Mouse (Mus musculus) hindbrain, embryonic 10.5 days (tissue): ENCODE results near the gene Tdo2. TPM values are rescaled to one million over a fixed set of nuclear protein-coding genes. Genes with fewer than 3 reads are reported as not detected.

Source experiments
- DNase-seq: peaks from one replicate; pipeline ENCODE4 v3.0.0-alpha.2; 2017; ENCODE audit warnings: low spot score
- H3K27ac ChIP-seq: fragments of 300-500 bp; sonication (generic); 2 replicates; pipeline ENCODE4 v1.5.1; 2016; ENCODE audit warnings: mild to moderate bottlenecking, moderate library complexity
- H3K27me3 ChIP-seq: fragments of 300-500 bp; sonication (generic); 2 replicates; pipeline ENCODE4 v1.6.1; 2016; ENCODE audit warnings: mild to moderate bottlenecking; ENCODE audit not compliant: poor library complexity, insufficient read depth, severe bottlenecking
- H3K36me3 ChIP-seq: fragments of 300-500 bp; sonication (generic); 2 replicates; pipeline ENCODE4 v1.6.1; 2016; ENCODE audit warnings: mild to moderate bottlenecking, moderate library complexity
- H3K4me1 ChIP-seq: fragments of 300-500 bp; sonication (generic); replicated peaks from 2 replicates; pipeline ENCODE4 v1.6.1; 2016; ENCODE audit warnings: mild to moderate bottlenecking
- H3K4me3 ChIP-seq: fragments of 300-500 bp; sonication (generic); 2 replicates; pipeline ENCODE4 v1.5.1; 2016; ENCODE audit warnings: mild to moderate bottlenecking, moderate library complexity
- H3K9me3 ChIP-seq: fragments of 300-500 bp; sonication (generic); 2 replicates; pipeline ENCODE4 v1.6.1; 2016; ENCODE audit warnings: mild to moderate bottlenecking, moderate library complexity
- WGBS: fragments of 180-500 bp; shearing (Covaris S2); methylation state at CpG from one replicate; pipeline ENCODE4 v1.1.7; 2016; 5-methylcytosine and 5-hydroxymethylcytosine counted together
- polyA plus RNA-seq: library from polyadenylated mRNA; unstranded; fragments of >200 nt; fragmentation: Nextera tagmentation; extraction: Ambion mirVana; gene quantifications from 2 replicates; pipeline ENCODE4 v1.2.1, GENCODE M21; 2016

Tdo2 gene
- polyA plus RNA-seq, 1 experiment from 2014 or later = not detected

DNA sequence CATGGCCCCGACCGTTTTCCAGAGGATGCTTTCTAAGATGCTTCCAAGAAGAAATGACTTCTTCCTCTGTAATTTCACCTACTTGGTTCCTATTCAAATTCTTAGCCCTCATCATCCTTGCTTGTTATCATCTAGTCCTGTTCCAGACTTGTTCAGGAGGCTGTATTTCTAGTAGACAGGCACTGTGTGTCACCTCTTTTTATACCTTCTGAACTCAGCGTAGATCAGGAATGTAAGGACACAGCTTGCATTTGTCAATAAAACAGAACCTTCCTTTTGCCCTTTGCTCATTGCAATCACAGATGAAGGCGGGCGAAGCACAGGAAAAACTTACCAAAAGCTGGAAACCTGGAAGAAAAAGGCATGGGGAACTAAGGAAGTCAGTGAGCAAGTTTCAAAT lies 6.0 kb upstream of the Tdo2 start, which contains the start of gene Asic5:
Gene Asic5, plus strand, starts transcription at position 301 of the 400 bp plus-strand sequence.
- Histone ChIP-seq H3K4me3 (no peak within 1 kb of the TSS), H3K27ac (no peak within 1 kb of the TSS), H3K9me3 (no peaks in the 10 kb centered on the region), H3K27me3 (no peaks in the 10 kb centered on the region), H3K4me1 (no peaks in the 10 kb centered on the region), H3K36me3 (no peaks in the 10 kb centered on the region)
- WGBS = 92% methylated on average over 5 of the region's 5 CpGs
- no peak for DNase-seq

- no peaks in the 10 kb centered on the region for H3K36me3 ChIP-seq
- H3K9me3 ChIP-seq = no peaks in the 10 kb centered on the region
- H3K27me3 ChIP-seq = no peaks in the 10 kb centered on the region
- 90% methylated on average over 5 of the region's 5 CpGs for WGBS
- no peak overlapping the region for H3K4me3 ChIP-seq
- no peaks in the 10 kb centered on the region for H3K4me1 ChIP-seq
- no peak overlapping the region for H3K27ac ChIP-seq
- DNase-seq = no peak
These were observed 5.6 kb upstream of the Tdo2 start for GRCm38 (mm10) chr3:81981576-81981975.

- 86% methylated on average over 4 of the region's 4 CpGs for WGBS
- Histone ChIP-seq H3K27me3 (no peaks in the 10 kb centered on the region), H3K4me3 (no peak overlapping the region), H3K36me3 (no peaks in the 10 kb centered on the region), H3K4me1 (no peaks in the 10 kb centered on the region), H3K27ac (no peak overlapping the region), H3K9me3 (no peaks in the 10 kb centered on the region)
- DNase-seq = no peak
These were observed 395 bp downstream of the Tdo2 start for GRCm38 (mm10) chr3:81975607-81976006.

DNA sequence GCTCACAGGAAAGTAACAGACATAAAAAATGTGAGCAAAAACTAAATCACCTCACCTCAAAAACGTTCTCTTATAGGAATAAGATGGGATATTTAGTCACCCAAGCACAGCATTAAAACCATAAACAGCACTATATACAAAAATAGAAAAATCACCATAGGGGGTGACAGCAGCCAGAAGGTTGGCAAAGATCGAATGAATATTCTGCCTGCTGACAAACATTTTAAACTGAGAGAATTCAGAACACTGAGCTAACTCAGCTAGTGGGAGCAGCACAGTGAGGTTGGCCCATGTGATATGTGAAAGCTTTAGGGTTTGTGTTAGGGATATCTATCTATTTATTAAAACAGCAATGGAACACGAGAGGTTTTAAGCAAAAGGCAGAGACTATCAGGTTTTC lies 11.4 kb downstream of the Tdo2 start:
- H3K4me1 ChIP-seq = no peaks in the 10 kb centered on the region
- no peaks in the 10 kb centered on the region for H3K36me3 ChIP-seq
- H3K9me3 ChIP-seq = no peaks in the 10 kb centered on the region
- no peak for DNase-seq
- whole genome bisulfite sequencing = 76% methylated on average over 3 of the region's 3 CpGs
- H3K27ac ChIP-seq = no peak overlapping the region
- H3K27me3 ChIP-seq = no peaks in the 10 kb centered on the region
- no peak overlapping the region for H3K4me3 ChIP-seq

GRCm38 (mm10) chr3:81963768-81964167 lies 12.2 kb downstream of the Tdo2 start:
- no peak for DNase-seq
- Histone ChIP-seq H3K27ac (no peak overlapping the region), H3K4me3 (no peak overlapping the region), H3K27me3 (no peaks in the 10 kb centered on the region), H3K36me3 (no peaks in the 10 kb centered on the region), H3K9me3 (no peaks in the 10 kb centered on the region), H3K4me1 (no peaks in the 10 kb centered on the region)
- WGBS = 81% methylated on average over 5 of the region's 5 CpGs

- Histone ChIP-seq H3K4me1 (no peaks in the 10 kb centered on the region), H3K9me3 (no peaks in the 10 kb centered on the region), H3K27me3 (no peaks in the 10 kb centered on the region), H3K4me3 (no peak overlapping the region), H3K36me3 (no peaks in the 10 kb centered on the region), H3K27ac (no peak overlapping the region)
- WGBS = 89% methylated on average over 5 of the region's 5 CpGs
- DNase-seq = no peak
These were observed 14.7 kb downstream of the Tdo2 start for GRCm38 (mm10) chr3:81961336-81961735.

DNA sequence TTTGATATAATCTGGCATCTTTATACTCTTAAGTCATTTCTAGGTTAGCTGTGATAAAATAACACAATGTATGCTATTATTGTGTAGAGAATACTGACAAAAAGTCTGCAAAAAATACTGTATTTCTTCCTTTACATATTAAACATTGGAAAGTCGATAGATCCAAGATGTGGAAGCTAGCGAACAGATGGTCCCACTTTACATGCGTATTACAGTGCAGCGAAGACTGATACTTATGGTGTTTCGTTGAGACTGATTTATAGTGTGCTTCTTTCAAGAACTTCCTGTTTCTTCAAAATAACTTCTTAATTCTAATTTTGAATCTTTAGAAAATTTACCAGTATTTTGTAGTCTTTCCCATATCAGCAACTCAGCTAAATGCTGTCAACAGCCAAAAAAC lies 18.5 kb downstream of the Tdo2 start:
- no peak for DNase-seq
- no peak overlapping the region for H3K4me3 ChIP-seq
- WGBS = 92% methylated on average over 5 of the region's 5 CpGs

GRCm38 (mm10) chr3:81951785-81952184 lies 24.2 kb downstream of the Tdo2 start:
- Histone ChIP-seq H3K4me1 (no peaks in the 10 kb centered on the region), H3K27ac (no peak overlapping the region), H3K4me3 (no peak overlapping the region), H3K36me3 (no peaks in the 10 kb centered on the region), H3K9me3 (no peaks in the 10 kb centered on the region), H3K27me3 (no peaks in the 10 kb centered on the region)
- 83% methylated on average over 2 of the region's 2 CpGs for WGBS
- DNase-seq = no peak

More for the DNA sequence above, 18.5 kb downstream of the Tdo2 start:
- H3K4me1 ChIP-seq = no peaks in the 10 kb centered on the region
- H3K27me3 ChIP-seq = no peaks in the 10 kb centered on the region
- H3K36me3 ChIP-seq = no peaks in the 10 kb centered on the region
- no peak overlapping the region for H3K27ac ChIP-seq
- H3K9me3 ChIP-seq = no peaks in the 10 kb centered on the region

- Histone ChIP-seq H3K4me1 (no peaks in the 10 kb centered on the region), H3K27ac (no peak overlapping the region), H3K9me3 (no peaks in the 10 kb centered on the region), H3K4me3 (no peak overlapping the region), H3K27me3 (no peaks in the 10 kb centered on the region), H3K36me3 (no peaks in the 10 kb centered on the region)
- WGBS = 77% methylated on average over 1 of the region's 1 CpGs
- no peak for DNase-seq
These were observed 27.0 kb downstream of the Tdo2 start for GRCm38 (mm10) chr3:81949048-81949447.

GRCm38 (mm10) chr3:81944851-81945393 lies 31.1 kb downstream of the Tdo2 start:
- DNase-seq = no peak
- Histone ChIP-seq H3K4me1 (no peaks in the 10 kb centered on the region), H3K4me3 (no peak overlapping the region), H3K27me3 (no peaks in the 10 kb centered on the region), H3K27ac (no peak overlapping the region), H3K9me3 (no peaks in the 10 kb centered on the region), H3K36me3 (no peaks in the 10 kb centered on the region)
- 92% methylated on average over 7 of the region's 7 CpGs for WGBS

DNA sequence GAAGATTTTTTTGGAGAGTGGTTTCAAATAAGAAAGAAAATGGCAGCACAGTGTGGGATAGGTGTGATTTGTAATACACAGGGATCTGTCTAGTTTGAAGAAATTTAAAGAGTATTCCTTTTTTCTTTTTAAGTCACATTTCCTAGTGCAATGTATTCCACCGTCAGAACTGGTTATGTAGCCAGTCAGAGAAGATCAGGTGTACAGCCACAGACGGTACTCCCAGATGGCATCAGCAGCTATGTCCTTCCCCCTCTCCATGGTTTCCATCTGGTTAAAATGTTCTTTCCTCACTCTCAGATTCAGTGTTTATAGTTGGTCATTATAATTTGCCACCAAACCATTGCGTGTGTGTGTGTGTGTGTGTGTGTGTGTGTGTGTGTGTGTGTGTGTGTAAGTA lies 32.9 kb downstream of the Tdo2 start:
- Histone ChIP-seq H3K27me3 (no peaks in the 10 kb centered on the region), H3K4me1 (no peaks in the 10 kb centered on the region), H3K4me3 (no peak overlapping the region), H3K27ac (no peak overlapping the region), H3K36me3 (no peaks in the 10 kb centered on the region), H3K9me3 (no peaks in the 10 kb centered on the region)
- WGBS = 88% methylated on average over 3 of the region's 3 CpGs
- no peak for DNase-seq

- no peaks in the 10 kb centered on the region for H3K36me3 ChIP-seq
- no peak overlapping the region for H3K27ac ChIP-seq
- no peak for DNase-seq
- 85% methylated on average over 3 of the region's 3 CpGs for WGBS
- H3K9me3 ChIP-seq = no peaks in the 10 kb centered on the region
- H3K4me3 ChIP-seq = no peak overlapping the region
- H3K4me1 ChIP-seq = no peaks in the 10 kb centered on the region
- no peaks in the 10 kb centered on the region for H3K27me3 ChIP-seq
These were observed 33.7 kb downstream of the Tdo2 start for GRCm38 (mm10) chr3:81942341-81942740.

GRCm38 (mm10) chr3:81938924-81939323 lies 37.1 kb downstream of the Tdo2 start:
- Histone ChIP-seq H3K9me3 (no peaks in the 10 kb centered on the region), H3K4me3 (no peak overlapping the region), H3K4me1 (no peaks in the 10 kb centered on the region), H3K27ac (no peak overlapping the region), H3K36me3 (no peaks in the 10 kb centered on the region), H3K27me3 (no peaks in the 10 kb centered on the region)
- DNase-seq = no peak
- WGBS = 86% methylated on average over 3 of the region's 3 CpGs

- no peaks in the 10 kb centered on the region for H3K36me3 ChIP-seq
- H3K27ac ChIP-seq = no peak overlapping the region
- no peak for DNase-seq
- 83% methylated on average over 4 of the region's 4 CpGs for WGBS
- peaks cover 14% of the 10 kb centered on the region for H3K4me1 ChIP-seq
- H3K27me3 ChIP-seq = no peaks in the 10 kb centered on the region
- H3K9me3 ChIP-seq = no peaks in the 10 kb centered on the region
- no peak overlapping the region for H3K4me3 ChIP-seq
These were observed 42.7 kb downstream of the Tdo2 start for GRCm38 (mm10) chr3:81933348-81933747.
